In the genomic region with DNA sequence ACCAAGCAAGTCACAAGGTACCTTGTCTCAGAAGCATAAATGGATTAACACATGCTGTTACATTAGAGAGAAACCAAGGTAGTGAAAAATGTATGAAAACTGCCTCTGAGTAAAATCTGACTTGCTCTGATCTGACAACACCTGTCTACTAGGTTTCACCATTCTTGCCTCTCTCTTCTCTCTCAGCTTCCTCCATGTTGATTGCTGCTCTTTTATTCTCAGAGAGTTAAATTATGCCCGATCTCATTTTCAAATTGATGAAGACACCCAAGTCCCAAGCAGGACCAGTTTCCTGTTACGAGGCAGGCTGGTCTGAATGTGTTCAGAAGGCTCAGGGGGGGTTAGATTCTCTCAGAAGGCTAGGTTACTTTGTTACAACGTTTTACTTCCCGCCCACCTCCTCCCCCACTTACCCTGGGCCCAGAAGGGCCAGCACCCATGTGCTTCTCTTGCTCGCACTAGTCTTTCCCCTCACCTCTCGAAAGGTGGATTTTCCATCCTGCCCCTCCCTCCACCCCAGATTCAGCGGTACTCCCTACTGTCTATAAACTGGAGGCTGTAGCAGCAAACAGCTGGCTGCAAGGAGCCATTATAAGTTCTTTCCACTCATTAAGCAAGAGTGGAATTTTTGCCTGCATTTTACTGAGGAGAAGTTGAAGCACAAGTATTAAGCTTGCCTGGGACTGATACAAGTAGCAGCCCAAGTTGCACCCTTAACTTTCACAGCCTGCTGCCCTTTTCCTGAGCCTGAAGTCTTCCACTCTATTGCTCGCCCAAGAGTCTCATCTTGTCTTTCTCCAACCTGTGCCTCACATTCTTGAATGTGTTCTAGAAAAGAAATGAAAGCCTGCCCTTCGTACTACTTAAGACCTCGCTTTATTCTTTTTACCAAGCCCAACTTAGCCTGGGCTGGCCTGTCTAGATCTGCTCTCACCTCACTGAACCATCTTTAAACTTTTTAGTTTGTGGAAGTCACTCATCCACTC, we compare ENCODE assay signal across 9 mouse cellular contexts. TPM values are rescaled to one million over a fixed set of nuclear protein-coding genes. Genes with fewer than 3 reads are reported as not detected.
DNase-seq lines count a peak whose midpoint lies in the region; ATAC-seq and TF ChIP-seq lines count a peak whose summit lies in the region.
"Had no signal": no experiment of that assay in that cellular context is flagged by ENCODE, and none has a peak within 500 bp of the region (broad histone marks: within the 10 kb centered on the region; RNA-seq: fewer than 3 reads in every experiment).

No protein-coding gene starts in this region.

- no peaks in the 10 kb centered on the region for H3K9me3 ChIP-seq in forebrain, embryonic 11.5 days (ENCODE audit: control insufficient read depth, low read length)
- no peaks in the 10 kb centered on the region for H3K9me3 ChIP-seq in kidney, embryonic 16.5 days (ENCODE audit: low read length)
- H3K9me3 ChIP-seq in neural tube, embryonic 14.5 days (ENCODE audit: control insufficient read depth, low read length): no peaks in the 10 kb centered on the region

- DNase-seq in left cerebral cortex, adult 2 months (ENCODE audit: extremely low spot score in 1 of 2, low spot score in 2 of 2): no peak
- no peak for DNase-seq in left cerebral cortex, adult 11 months (ENCODE audit: low spot score)
- no peak for DNase-seq in forebrain, embryonic 11.5 days (ENCODE audit: low spot score)
- no peak for DNase-seq in cerebellum, adult 11 months

- H3K4me1 ChIP-seq in forebrain, embryonic 11.5 days (replicated peaks; ENCODE audit: control insufficient read depth, insufficient read depth, low read length): peaks cover 9% of the 10 kb centered on the region; the same call in 1 of the 2 replicates
- H3K4me1 ChIP-seq in kidney, embryonic 16.5 days (ENCODE audit: insufficient read depth, low read length): peaks cover 30% of the 10 kb centered on the region
- 0 out of 2 replicates have a peak, but pooled peaks cover 4% of the 10 kb centered on the region for H3K4me1 ChIP-seq in neural tube, embryonic 14.5 days (ENCODE audit: control insufficient read depth, insufficient read depth, low read length)

- peak overlapping the region; percentile 100 for H3K9ac ChIP-seq in forebrain, embryonic 11.5 days (ENCODE audit: low read length)
- H3K9ac ChIP-seq in kidney, embryonic 16.5 days (replicated peaks; ENCODE audit: low read length): peak overlapping the region; percentile 99
- peak overlapping the region; percentile 89; the same call in 1 of the 2 replicates for H3K9ac ChIP-seq in neural tube, embryonic 14.5 days (replicated peaks; ENCODE audit: low read depth, low read length)

- H3K4me3 ChIP-seq in left cerebral cortex, adult 2 months: peak overlapping the region; percentile 99
- peak overlapping the region; percentile 99 for H3K4me3 ChIP-seq in forebrain, embryonic 11.5 days (ENCODE audit: low read depth, low read length)
- peak overlapping the region; percentile 99 for H3K4me3 ChIP-seq in kidney, embryonic 16.5 days (ENCODE audit: low read length)
- peak overlapping the region; percentile 98 for H3K4me3 ChIP-seq in neural tube, embryonic 14.5 days (ENCODE audit: low read depth, low read length)

- H3K4me2 ChIP-seq in forebrain, embryonic 11.5 days (ENCODE audit: low read depth, low read length, severe bottlenecking): peak overlapping the region; percentile 79
- H3K4me2 ChIP-seq in kidney, embryonic 16.5 days (replicated peaks; ENCODE audit: low read depth, low read length): peak overlapping the region; percentile 68
- peak overlapping the region; percentile 86 for H3K4me2 ChIP-seq in neural tube, embryonic 14.5 days (ENCODE audit: low read depth, low read length)

- intact Hi-C loops in left cerebral cortex, adult 2 months (cut with DNase I): loop anchor here (5.0 kb wide), 1 partner anchor 72 kb away; a partner anchor contains a TSS

- H3K36me3 ChIP-seq in forebrain, embryonic 11.5 days (ENCODE audit: control insufficient read depth, insufficient read depth, low read length): no peaks in the 10 kb centered on the region; the same call in 1 of the 2 replicates
- H3K36me3 ChIP-seq in kidney, embryonic 16.5 days (ENCODE audit: insufficient read depth, low read length): 0 out of 2 replicates have a peak, but pooled peaks cover 4% of the 10 kb centered on the region
- no peaks in the 10 kb centered on the region for H3K36me3 ChIP-seq in neural tube, embryonic 14.5 days (ENCODE audit: control insufficient read depth, insufficient read depth, low read length)

- no peak overlapping the region for H3K27ac ChIP-seq in left cerebral cortex, adult 2 months
- H3K27ac ChIP-seq in forebrain, embryonic 11.5 days (ENCODE audit: low read depth, low read length): 0 out of 2 replicates have a peak overlapping the region, but pooled peaks have one; percentile 92
- H3K27ac ChIP-seq in kidney, embryonic 16.5 days (ENCODE audit: low read length): peak overlapping the region; percentile 94
- no peak overlapping the region; the same call in 1 of the 2 replicates for H3K27ac ChIP-seq in neural tube, embryonic 14.5 days (ENCODE audit: low read depth, low read length)

- H3K27me3 ChIP-seq in forebrain, embryonic 11.5 days (ENCODE audit: control insufficient read depth, insufficient read depth, low read length): no peaks in the 10 kb centered on the region
- no peaks in the 10 kb centered on the region for H3K27me3 ChIP-seq in kidney, embryonic 16.5 days (ENCODE audit: insufficient read depth, low read length)
- no peaks in the 10 kb centered on the region for H3K27me3 ChIP-seq in neural tube, embryonic 14.5 days (ENCODE audit: control insufficient read depth, insufficient read depth, low read length)

- no peak for ATAC-seq in forebrain, embryonic 11.5 days (replicated peaks; ENCODE audit: low FRiP score)
- ATAC-seq in kidney, embryonic 16.5 days (ENCODE audit: low FRiP score, low TSS enrichment): no peak
- no peak for ATAC-seq in neural tube, embryonic 14.5 days (ENCODE audit: low read depth)
- ATAC-seq in granulocyte monocyte progenitor cell, adult 5-6 weeks (replicated peaks; ENCODE audit: poor library complexity, severe bottlenecking): no peak
- ATAC-seq in monocyte, adult 5-6 weeks (replicated peaks; ENCODE audit: insufficient number of reproducible peaks, low FRiP score, low TSS enrichment, poor library complexity, severe bottlenecking): no peak

- 43% methylated on average over 10 of the region's 10 CpGs for WGBS in forebrain, embryonic 11.5 days
- WGBS in kidney, embryonic 16.5 days: 39% methylated on average over 10 of the region's 10 CpGs
- 38% methylated on average over 10 of the region's 10 CpGs for WGBS in neural tube, embryonic 14.5 days

- no peak for TF ChIP-seq CTCF in left cerebral cortex, adult 2 months (IDR thresholded peaks at IDR 0.05)

RNA-seq across cellular contexts. Expression of a gene that starts 1.2 kb away (rescaled TPM):
- 1 to 10 TPM; 4.3 to 4.4 TPM for total RNA-seq in left cerebral cortex, adult 2 months (2021)
- polyA plus RNA-seq in forebrain, embryonic 11.5 days (2014; fragmentation: Nextera tagmentation; extraction: Ambion mirVana): 28.0 and 31.0 TPM in 2 replicates
- polyA plus RNA-seq in kidney, embryonic 16.5 days (2015; fragmentation: Nextera tagmentation; extraction: Ambion mirVana): 18.6 and 20.5 TPM in 2 replicates
- 10.3 and 11.6 TPM in 2 replicates for polyA plus RNA-seq in neural tube, embryonic 14.5 days (2014; fragmentation: Nextera tagmentation; extraction: Ambion mirVana)
- 21.2 and 30.4 TPM in 2 replicates for total RNA-seq in granulocyte monocyte progenitor cell, adult 5-6 weeks (2014; fragmentation: Nextera tagmentation)
- 28.7 and 39.6 TPM in 2 replicates for total RNA-seq in granulocyte monocyte progenitor cell, adult 5-6 weeks (2017)
- total RNA-seq in monocyte, adult 5-6 weeks (2017): 9.1 to 17.9 TPM (median 14.8 TPM) in 3 replicates

RNA-seq across cellular contexts. Expression of a gene that starts 57.1 kb away (rescaled TPM):
- total RNA-seq in left cerebral cortex, adult 2 months (2021): not detected
- polyA plus RNA-seq in forebrain, embryonic 11.5 days (2014; fragmentation: Nextera tagmentation; extraction: Ambion mirVana): 0.11 TPM in 1 of 2 replicates, not detected in the other
- 0.41 and 0.55 TPM in 2 replicates for polyA plus RNA-seq in kidney, embryonic 16.5 days (2015; fragmentation: Nextera tagmentation; extraction: Ambion mirVana)
- not detected in 2 replicates for polyA plus RNA-seq in neural tube, embryonic 14.5 days (2014; fragmentation: Nextera tagmentation; extraction: Ambion mirVana)
- not detected in 2 replicates for total RNA-seq in granulocyte monocyte progenitor cell, adult 5-6 weeks (2014; fragmentation: Nextera tagmentation)
- total RNA-seq in granulocyte monocyte progenitor cell, adult 5-6 weeks (2017): not detected in 2 replicates
- not detected in 3 replicates for total RNA-seq in monocyte, adult 5-6 weeks (2017)
- polyA plus RNA-seq: small intestine, adult 2 months had no signal

Comparison
In these comparisons a context has a peak if more than half of its experiments do, and no peak if none do; other contexts are left out.
1. H3K27ac ChIP-seq: peak in forebrain, embryonic 11.5 days (single experiment) and kidney, embryonic 16.5 days (single experiment); none in left cerebral cortex, adult 2 months (single experiment) and neural tube, embryonic 14.5 days (single experiment).
2. Peak in every context shown above with its lines, with median percentiles within 50 percentile points of each other: H3K4me3 ChIP-seq, H3K4me2 ChIP-seq and H3K9ac ChIP-seq.